Mouse (Mus musculus) G1E (cell line): Measurements from ENCODE around the gene Sox14. TPM values are rescaled to one million over a fixed set of nuclear protein-coding genes. Genes with fewer than 3 reads are reported as not detected.

Experiments
- ATAC-seq: 2 replicates; pipeline ENCODE4 v1.8.0; 2016; ENCODE audit warnings: mild to moderate bottlenecking; ENCODE audit not compliant: insufficient number of reproducible peaks, poor library complexity, low FRiP score, severe bottlenecking; ENCODE audit errors: extremely low read depth
- DNase-seq: peaks from one replicate; pipeline ENCODE4 v3.0.0; 2012; ENCODE audit warnings: low spot score
- H3K27me3 ChIP-seq: 2 replicates; pipeline ENCODE4 v1.6.1; 2012; ENCODE audit warnings: mild to moderate bottlenecking, low read length, inconsistent platforms; ENCODE audit not compliant: insufficient read depth
- H3K36me3 ChIP-seq: replicated peaks from 2 replicates; pipeline ENCODE3; 2012; ENCODE audit warnings: mild to moderate bottlenecking, inconsistent platforms
- H3K4me1 ChIP-seq: 2 replicates; pipeline ENCODE4 v1.6.1; 2012; ENCODE audit warnings: low read depth, low read length, inconsistent platforms, mixed read lengths; ENCODE audit not compliant: insufficient read depth
- H3K4me3 ChIP-seq: 2 replicates; pipeline ENCODE4 v1.5.1; 2012; ENCODE audit warnings: low read depth, mild to moderate bottlenecking, inconsistent platforms, low read length, moderate library complexity, mixed read lengths
- H3K9me3 ChIP-seq: replicated peaks from 2 replicates; pipeline ENCODE4 v1.6.1; 2012; ENCODE audit warnings: inconsistent platforms
- CTCF ChIP-seq: IDR thresholded peaks from 2 replicates; pipeline ENCODE4 v1.5.1; 2012; ENCODE audit warnings: low read depth, low read length, inconsistent platforms, mixed read lengths
- GATA1 ChIP-seq: IDR thresholded peaks from 2 replicates; pipeline ENCODE4 v1.6.1; 2012; ENCODE audit warnings: borderline replicate concordance, low read length, inconsistent platforms, mixed read lengths
- GATA2 ChIP-seq: IDR thresholded peaks from 2 replicates; pipeline ENCODE4 v1.6.1; 2012; ENCODE audit warnings: low read depth, low read length, inconsistent platforms, borderline replicate concordance
- POLR2AphosphoS5 ChIP-seq: IDR thresholded peaks from 2 replicates; pipeline ENCODE4 v1.6.1; 2012; ENCODE audit warnings: low read depth, low read length, inconsistent platforms; ENCODE audit not compliant: insufficient replicate concordance
- TAL1 ChIP-seq: conservative IDR thresholded peaks from 2 replicates; pipeline ENCODE4 v1.6.1; 2012; ENCODE audit warnings: low read depth, low read length, inconsistent platforms, mixed read lengths
- polyA plus RNA-seq: library from polyadenylated mRNA; stranded (reverse); fragments of >175 nt; gene quantifications from 2 replicates; pipeline ENCODE4 v1.2.3, GENCODE M21; 2012
- total RNA-seq, 2 experiments: library from RNA; stranded (forward) in 1 of 2; stranded (reverse) in 1 of 2; fragments of 200-1000 nt in 1 of 2; fragments of >200 nt in 1 of 2; fragmentation: Nextera tagmentation in 1 of 2; gene quantifications; 2 replicates each; pipeline ENCODE4 v1.2.3; 2014 to 2017

Sox14 gene
- 3.2 TPM in 1 of 2 replicates, not detected in the other for total RNA-seq (2014; fragmentation: Nextera tagmentation)
- 0.23 TPM in 1 of 2 replicates, not detected in the other for total RNA-seq (2017)
- not detected in 2 replicates for polyA plus RNA-seq

GRCm38 (mm10) chr9:99875618-99876372 is at the start of gene Sox14:
TSS of gene Sox14 (minus strand) at chr9:99876170.
- Histone ChIP-seq H3K27me3 (no peaks in the 10 kb centered on the region), H3K9me3 (peaks cover 80% of the 10 kb centered on the region), H3K4me3 (peak within 1 kb of the TSS; percentile 48), H3K4me1 (no peaks in the 10 kb centered on the region), H3K36me3 (no peaks in the 10 kb centered on the region)
- ATAC-seq (no peak), DNase-seq (no peak)
- TF ChIP-seq CTCF (no peak), TAL1 (no peak), GATA1 (no peak), POLR2AphosphoS5 (no peak), GATA2 (no peak)

- Histone ChIP-seq H3K36me3 (no peaks in the 10 kb centered on the region), H3K4me3 (no peak overlapping the region), H3K9me3 (peaks cover 77% of the 10 kb centered on the region), H3K4me1 (no peaks in the 10 kb centered on the region), H3K27me3 (no peaks in the 10 kb centered on the region)
- ATAC-seq (no peak), DNase-seq (no peak)
- TF ChIP-seq TAL1 (no peak), POLR2AphosphoS5 (no peak), CTCF (no peak), GATA2 (no peak), GATA1 (no peak)
Observed at GRCm38 (mm10) chr9:99879311-99879710, 3.3 kb upstream of the Sox14 start.

GRCm38 (mm10) chr9:99878588-99878987 is 2.6 kb upstream of the Sox14 start:
- DNase-seq (no peak), ATAC-seq (no peak)
- Histone ChIP-seq H3K4me3 (no peak overlapping the region), H3K27me3 (no peaks in the 10 kb centered on the region), H3K4me1 (no peaks in the 10 kb centered on the region), H3K36me3 (no peaks in the 10 kb centered on the region), H3K9me3 (peaks cover 78% of the 10 kb centered on the region)
- TF ChIP-seq CTCF = no peak
- TF ChIP-seq GATA1 = no peak
- no peak for TF ChIP-seq POLR2AphosphoS5
- TF ChIP-seq TAL1 = no peak
- no peak for TF ChIP-seq GATA2

DNA sequence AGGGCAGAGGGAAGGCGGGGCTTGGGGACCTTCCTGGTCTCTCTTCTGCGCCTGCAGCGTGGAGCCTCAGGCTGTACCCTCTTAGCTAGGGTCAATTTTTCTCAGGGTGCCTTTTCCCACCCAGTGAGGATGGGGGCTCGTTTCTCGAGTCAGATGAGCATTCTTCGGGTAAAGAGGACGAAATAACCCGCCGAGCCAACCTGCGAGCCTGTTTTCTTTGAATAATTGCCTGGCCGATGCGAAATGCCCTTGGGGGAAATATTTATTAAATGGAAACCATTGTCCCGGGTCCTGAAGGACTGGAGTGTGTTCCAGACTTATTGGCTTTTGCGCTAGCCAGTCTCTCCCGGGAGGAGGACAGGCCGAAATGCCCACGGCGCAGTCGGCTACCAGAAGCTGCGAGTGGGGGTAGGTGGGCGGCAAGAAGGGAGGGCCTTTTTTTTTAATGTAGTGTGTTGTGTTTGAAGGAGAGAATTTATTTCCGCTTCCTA is 1.1 kb upstream of the Sox14 start:
- Histone ChIP-seq H3K4me1 (no peaks in the 10 kb centered on the region), H3K9me3 (peaks cover 77% of the 10 kb centered on the region), H3K27me3 (no peaks in the 10 kb centered on the region), H3K36me3 (no peaks in the 10 kb centered on the region), H3K4me3 (no peak overlapping the region)
- no peak for ATAC-seq
- TF ChIP-seq GATA2 (no peak), GATA1 (no peak)
- no peak for DNase-seq

DNA sequence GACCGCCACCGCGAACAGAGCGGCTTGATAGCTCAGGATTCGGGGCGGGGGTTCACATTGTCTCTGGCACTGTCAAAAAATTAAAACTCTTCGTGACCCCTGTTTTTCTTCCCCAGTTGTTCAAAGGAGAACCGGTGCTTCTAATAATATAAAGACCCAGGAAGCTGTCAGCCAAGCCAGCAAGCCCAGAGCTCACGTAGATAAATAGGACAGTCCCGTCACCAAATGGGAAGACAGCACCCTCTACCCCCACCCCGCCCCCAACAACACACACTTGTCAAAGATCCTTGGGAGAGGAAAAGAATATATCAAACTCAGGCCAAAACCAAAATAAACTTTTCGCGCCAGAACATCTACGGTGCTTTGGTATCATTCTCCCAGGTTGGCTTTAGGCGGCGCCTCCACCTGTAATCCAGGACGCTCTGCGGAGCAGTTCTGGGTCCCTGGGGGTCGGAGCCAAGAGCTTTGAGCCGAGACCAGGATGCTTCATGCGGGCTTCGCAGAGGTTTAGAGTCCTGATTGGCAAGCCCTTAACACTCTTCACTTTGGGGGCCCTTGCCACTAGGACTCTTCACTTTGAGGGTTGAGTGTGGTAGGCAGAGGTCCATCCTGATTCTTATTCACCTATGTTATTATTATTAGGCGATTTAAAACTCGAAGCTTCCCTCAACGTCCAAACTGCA is 544 bp upstream of the Sox14 start:
- Histone ChIP-seq H3K4me3 (no peak overlapping the region), H3K4me1 (no peaks in the 10 kb centered on the region), H3K9me3 (peaks cover 77% of the 10 kb centered on the region), H3K36me3 (no peaks in the 10 kb centered on the region), H3K27me3 (no peaks in the 10 kb centered on the region)
- ATAC-seq = no peak
- TF ChIP-seq POLR2AphosphoS5 (no peak), GATA1 (no peak), GATA2 (no peak), CTCF (no peak), TAL1 (no peak)
- DNase-seq = no peak

DNA sequence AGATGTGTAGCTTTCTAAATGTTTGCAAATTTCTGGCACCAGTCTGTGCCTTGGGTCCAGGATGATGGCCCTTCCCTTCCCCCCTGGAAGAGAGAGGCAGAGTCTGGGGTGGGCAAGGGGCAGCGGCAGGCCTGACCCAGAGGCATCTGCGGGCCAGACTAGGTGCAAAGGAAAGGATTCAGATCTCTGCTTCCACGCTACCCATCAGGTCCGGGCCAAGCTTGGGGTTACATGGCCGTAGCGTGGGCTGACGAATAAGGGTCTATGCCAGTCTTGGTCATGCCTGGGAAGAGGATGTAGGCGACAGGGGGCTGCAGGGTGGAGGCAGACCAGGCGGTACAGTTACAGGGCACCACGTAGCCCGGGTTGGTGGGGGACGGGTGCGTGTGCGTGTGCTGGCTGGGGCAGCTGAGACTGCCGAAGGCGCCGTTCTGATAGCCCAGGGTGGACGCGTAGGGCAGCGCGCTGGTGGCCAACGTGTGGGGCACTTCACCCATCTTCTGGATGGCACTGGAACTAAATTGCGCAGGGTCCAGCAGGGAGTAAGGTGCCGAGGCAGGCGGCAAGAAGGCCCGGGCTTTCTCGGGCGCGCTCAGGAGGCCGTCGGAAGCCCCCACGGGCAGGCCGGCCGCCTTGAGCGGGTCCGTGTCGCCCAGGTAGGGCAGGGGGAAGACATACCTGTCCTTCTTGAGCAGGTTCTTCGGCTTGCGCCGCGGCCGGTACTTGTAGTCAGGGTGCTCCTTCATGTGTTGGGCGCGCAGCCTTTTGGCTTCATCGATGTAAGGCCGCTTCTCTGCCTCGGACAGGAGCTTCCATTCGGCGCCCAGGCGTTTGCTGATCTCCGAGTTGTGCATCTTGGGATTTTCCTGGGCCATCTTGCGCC is 994 bp downstream of the Sox14 start:
- ATAC-seq (no peak), DNase-seq (no peak)
- TF ChIP-seq POLR2AphosphoS5 (no peak), CTCF (no peak), GATA2 (no peak), GATA1 (no peak)
- no peaks in the 10 kb centered on the region for H3K4me1 ChIP-seq
- H3K9me3 ChIP-seq = peaks cover 83% of the 10 kb centered on the region
- peak overlapping the region; percentile 48 for H3K4me3 ChIP-seq
- no peaks in the 10 kb centered on the region for H3K36me3 ChIP-seq
- no peaks in the 10 kb centered on the region for H3K27me3 ChIP-seq
